Mouse (Mus musculus) brain, embryonic 18.5 days (tissue): ENCODE results near the gene Prpf31.

Experiments
- DNase-seq: peaks from one replicate; pipeline ENCODE4 v3.0.0-alpha.2; 2012; ENCODE audit warnings: low read depth, low spot score

Gene Prpf31

DNA sequence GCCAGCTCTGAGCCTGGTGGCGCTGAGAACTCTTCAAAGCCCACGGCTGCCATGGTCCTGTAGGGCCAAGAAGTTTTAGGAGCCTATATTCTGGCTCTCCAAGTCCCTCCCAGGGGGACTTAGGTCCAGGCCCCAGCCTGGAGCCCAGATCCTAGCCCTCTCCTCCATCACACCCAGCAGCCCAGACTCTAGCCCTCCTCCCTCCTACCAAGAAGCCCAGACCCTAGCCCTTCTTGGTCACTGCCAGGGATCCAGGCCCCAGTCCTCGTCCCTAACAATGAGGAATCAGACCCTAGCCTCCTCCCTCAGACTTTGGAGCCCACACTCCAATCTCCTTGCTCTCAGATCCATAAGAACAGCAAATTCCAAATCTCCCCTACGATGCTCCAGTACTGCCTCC, 755 bp upstream of the Prpf31 start:
- no peak for DNase-seq

DNA sequence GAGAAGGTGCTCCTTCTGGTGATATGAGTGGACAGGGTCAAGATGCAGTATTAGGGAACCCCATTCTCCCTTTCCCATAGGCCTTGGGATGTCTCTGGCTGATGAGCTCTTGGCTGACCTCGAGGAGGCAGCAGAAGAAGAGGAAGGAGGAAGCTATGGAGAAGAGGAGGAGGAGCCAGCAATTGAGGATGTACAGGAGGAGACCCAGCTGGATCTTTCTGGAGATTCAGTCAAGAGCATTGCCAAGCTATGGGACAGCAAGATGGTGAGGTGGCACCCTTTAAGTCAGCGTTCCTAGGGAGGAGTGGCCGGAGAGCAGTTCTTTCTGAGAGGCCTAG, 662 bp downstream of the Prpf31 start:
- no peak for DNase-seq

DNA sequence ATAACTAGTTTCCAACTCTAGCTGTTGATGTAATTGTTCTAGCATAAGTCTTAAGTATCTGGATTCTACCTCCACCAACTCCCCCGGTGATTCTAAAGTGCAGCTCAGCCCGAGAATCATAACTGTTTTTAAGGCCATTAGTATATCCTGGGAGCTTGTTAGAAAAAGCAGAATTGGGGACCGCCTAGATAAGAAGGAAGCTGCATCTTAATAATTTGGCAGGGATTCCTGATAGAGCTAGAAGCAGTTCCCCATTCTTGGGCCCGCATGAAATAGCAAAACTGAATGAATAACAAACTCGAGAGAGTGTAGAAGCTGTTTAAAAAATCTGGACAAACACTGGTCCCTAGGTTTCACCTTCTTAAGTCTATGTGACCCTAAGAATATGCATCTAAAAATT, 13.6 kb downstream of the Prpf31 start:
- DNase-seq = no peak

DNA sequence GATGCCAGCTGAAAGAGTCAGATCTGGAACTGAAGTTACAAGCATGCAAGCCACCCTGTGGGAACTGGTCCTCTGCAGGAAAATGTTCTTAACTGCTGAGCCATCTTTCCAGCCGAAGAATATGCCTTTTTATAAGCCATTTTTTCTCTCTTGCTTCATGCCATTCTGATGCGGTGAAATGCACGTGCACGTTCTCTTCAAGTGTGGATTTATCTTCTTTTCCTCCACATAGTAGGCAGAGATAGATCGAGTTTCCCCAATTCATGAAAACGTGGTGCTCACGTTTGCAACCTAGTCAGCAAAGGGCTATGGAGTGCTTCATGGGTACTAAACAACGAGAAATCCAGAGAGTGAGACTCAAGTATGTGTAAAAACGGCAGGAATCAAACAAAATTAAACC, 14.1 kb downstream of the Prpf31 start:
- no peak for DNase-seq

DNA sequence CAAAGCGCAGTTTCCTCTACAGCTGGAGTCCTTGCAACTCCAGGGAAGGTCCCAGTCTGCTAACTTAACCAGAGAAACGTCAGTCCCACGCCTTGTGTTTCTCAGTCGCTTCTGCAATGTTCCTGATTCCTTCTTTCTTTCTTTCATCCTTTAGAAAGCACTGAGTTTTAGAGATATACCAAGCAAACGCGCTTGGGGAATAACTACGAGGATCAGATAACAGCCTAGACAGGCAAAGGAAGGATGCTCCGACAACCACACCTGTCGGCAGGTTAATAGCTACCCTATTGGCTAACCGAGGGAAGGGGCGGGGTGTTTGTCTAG, 14.5 kb downstream of the Prpf31 start:
- DNase-seq = no peak

DNA sequence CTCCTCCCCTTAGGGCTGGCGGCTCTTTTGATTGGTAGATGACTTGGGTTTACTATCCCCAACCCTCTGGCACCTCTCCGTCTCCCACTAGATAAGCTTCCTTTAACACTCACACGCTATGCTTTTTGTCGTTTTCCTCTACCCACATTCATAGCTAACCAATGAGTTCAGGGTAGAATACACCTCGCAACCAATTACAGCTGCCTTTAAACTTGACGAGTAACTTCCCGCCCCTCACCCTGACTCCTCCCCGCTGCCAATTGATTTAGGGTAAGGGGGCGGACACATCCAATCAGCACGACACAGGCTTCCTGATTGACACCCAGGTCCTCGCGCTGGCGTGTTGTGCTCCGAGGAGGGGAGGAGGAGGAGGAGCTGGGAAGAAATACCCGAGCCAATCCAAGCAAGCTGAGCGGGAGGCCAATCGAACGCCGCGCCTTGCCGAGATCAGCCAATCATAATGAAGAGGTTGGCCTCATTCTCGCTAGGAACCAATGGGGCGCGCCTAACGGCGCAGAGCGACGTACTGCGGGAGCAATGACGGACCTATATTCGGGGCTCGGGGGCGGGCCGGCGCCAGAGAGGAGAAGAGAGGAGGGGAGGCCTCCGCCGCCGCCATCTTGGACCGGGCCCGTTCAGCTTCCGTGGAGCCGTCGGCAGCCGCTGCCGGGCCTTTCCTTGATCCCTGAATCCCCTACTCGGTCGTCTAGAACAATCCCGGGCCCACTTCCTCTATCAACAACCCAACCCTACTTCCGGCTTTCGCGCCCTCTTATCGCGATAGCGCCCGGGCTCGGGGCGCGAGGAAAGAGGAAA, 15.1 kb downstream of the Prpf31 start, which contains the start of gene Cnot3:
Cnot3 (plus strand) TSS at position 597 of the 816 bp plus-strand sequence.
- DNase-seq = peak; percentile 100

DNA sequence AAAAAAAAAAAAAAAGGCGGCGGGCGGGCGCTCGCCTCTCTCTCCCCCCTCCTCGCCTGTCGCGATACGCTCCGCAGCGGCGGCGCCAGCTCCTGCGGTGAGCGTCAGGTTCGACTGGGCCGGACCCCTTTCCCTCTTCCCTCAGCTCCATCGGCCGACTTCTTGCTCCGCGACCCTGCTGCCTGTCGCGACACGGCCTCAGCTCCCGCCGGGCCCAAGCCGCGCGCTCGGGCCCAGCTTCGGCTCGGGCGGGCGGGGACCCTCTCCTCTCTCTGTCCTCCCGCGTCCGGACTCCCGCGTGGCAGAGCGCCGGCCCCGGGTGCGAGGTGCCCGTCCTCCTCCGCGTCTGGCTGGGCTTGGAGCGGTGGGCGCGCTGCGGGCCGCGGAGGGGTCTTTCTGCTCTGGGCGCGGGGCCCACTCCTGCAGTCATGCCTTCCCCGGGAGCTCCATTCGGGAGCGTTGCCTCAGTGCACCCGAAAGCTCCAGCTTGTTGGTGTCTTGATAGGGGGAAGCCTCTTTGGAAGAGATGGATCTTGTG, 15.8 kb downstream of the Prpf31 start:
- DNase-seq = no peak

DNA sequence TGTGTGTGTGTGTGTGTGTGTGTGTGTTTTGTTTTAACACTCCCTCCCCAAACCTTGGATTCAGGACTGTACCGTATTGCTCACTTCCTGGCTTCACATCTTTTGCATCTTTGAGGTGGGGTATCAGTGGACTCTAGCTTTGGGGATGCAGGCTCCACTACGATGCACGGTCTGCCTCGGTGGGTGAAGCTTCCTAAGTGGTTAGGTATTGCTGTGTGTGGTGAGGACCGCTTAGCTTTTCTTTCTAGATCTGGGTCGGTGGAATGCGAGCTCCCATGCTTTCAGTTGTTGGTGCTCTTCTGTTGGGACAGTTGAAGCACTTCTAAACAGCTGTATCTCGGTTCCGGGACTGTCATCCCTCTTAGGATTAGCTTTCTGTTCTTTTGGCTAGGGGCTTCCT, 16.4 kb downstream of the Prpf31 start:
- no peak for DNase-seq

DNA sequence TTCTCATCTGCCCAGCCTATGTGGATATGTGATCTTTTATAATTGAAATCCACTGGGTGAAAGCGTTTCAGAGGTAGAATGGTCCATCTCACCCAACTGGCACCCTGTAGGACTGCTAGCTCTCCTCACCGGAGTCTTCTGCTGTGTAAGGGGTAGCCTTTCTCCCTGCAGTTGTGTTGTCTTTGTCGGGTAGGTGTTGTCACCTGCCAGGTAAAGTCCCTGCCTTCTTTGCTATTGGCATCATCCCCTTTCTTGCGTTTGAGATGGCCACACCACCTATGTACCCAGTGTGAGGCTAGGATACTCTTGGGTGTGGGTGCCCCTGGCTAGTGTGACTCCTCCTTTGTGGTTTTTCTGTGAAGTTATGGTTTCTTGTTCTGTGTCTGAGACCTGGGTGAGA, 16.9 kb downstream of the Prpf31 start:
- DNase-seq = no peak

DNA sequence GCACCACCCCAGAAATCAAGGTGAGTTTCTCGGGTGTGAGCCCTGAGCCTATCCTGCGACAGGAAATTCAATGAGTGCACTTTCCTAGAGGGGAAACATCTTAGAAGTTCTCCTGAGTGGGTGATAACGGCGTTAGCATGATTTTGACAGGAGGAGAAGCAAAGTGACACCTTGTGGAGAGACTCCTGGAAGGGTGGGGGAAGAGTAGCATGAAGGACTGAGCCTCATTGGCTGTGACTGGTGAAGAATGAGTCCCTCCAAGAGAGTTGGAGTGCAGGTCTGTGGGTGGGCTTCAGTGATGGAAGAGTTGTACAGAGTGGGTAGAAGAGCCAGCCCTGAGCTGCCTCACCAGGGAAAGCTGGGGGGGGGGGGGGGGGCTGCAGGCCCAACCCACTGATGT, 27.2 kb downstream of the Prpf31 start:
- DNase-seq = no peak

DNA sequence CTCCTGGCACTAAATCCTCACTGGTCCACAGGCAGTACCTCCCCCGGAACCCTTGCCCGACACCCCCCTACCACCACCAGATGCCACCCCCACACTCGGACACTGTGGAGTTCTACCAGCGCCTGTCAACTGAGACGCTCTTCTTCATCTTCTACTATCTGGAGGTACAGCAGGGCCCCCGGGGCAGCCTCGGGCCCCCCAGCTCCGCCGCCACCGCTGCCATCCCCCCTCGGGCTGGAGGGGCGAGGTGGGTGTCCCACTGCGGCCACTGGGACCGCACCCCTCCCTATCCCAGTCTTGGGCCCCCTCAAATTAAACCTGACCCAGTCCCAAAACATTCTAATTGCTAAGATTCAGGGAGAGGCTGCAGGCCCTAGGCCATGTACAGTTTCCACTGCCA, 28.8 kb downstream of the Prpf31 start:
- DNase-seq = no peak

DNA sequence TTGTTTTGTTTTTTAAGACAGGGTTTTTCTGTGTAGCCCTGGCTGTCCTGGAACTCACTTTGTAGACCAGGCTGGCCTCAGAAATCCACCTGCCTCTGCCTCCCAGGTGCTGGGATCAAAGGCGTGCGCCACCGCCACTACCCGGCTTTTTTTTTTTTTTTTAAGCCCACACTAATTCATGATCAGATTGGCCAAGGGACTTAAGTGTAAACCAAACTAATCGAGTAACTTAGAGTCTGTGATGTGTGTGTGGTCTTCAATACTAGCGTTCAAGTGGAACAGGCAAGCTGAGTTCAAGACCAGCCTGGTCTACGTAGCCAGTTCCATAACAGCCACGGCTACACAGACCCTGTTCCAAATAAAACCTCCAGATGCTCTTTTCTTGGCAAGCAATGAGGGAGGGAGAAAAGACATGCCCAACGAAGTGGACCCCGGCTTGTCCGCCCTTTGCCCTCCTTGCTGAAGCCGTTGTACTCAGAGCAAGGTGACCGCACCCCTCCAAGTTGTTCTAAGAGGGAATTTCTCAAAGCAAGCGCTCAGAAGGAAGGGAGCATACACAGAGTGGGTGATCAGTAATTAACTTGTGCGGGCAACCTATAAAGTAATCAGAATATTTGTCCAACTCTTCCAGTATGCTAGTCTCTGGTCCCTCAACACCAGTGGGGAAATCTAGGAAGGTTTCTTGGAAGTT, 34.9 kb downstream of the Prpf31 start:
- DNase-seq = no peak

DNA sequence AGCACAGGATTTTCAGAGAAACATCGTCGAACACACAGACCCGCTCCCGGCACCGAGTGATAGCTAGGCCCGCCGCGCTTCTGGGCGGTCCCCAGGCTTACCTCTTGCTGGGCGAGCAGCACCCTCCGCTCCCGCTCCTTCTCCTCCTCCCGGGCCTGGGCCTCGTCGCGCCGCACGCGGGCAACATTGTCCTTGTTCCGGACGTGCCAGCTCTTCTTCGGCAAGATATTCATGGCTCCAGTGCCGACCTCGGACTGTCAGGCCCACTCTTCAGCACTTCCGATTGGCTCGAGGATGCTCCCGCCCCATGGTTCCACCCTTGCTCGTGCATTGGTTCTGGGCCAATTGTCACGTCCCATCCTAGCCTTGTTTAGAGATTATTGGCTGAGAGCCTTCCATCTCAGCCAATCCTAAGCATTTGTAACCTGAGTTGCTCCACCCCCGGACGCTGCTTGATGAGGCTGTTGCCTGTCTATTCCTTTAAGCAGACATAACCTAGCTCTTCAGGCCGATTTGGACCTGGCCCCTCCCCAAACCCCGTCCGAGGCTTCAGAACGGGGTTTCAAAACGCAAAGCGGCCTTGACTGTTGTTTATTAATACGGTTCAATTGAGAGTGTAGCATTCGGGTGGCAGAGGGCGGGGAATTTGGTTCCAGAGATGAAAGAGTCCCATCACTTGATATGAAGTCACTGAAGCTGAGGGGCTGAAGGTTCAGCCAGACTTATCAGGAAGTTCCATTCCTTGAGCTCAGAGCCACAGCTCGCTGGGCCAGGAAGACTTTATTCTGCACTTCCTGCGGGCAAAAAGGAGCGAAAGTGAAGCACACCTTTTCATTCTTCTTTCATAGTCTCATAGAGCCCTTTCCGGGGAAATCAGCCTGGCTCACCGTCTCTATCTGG, 35.7 kb downstream of the Prpf31 start, which contains the start of gene Leng1:
Leng1 (minus strand) TSS at position 626 of the 900 bp plus-strand sequence.
- peak; percentile 98 for DNase-seq

DNA sequence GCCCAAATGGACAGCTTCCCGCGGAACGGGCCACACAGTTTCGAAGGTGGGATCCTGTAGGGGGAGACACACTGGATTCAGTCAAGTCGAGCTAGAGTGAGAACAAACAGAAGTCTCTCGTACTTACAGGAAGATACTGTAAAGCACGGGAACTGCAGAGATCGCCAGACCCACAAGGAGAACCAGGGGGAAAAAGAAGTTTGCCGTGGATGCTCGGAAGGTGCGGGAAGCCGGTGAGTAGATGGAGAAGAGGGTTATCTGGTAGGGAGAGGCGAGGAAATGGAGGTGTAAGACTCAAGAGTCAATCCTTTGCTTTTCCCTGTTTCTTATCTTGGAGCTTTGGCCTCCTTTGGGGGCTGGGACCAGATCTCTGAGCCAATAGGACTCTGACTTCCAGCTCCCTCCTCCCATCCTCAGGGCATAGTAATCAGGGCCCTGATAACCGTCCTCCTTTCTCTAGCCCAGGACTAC, 37.2 kb downstream of the Prpf31 start:
- no peak for DNase-seq

DNA sequence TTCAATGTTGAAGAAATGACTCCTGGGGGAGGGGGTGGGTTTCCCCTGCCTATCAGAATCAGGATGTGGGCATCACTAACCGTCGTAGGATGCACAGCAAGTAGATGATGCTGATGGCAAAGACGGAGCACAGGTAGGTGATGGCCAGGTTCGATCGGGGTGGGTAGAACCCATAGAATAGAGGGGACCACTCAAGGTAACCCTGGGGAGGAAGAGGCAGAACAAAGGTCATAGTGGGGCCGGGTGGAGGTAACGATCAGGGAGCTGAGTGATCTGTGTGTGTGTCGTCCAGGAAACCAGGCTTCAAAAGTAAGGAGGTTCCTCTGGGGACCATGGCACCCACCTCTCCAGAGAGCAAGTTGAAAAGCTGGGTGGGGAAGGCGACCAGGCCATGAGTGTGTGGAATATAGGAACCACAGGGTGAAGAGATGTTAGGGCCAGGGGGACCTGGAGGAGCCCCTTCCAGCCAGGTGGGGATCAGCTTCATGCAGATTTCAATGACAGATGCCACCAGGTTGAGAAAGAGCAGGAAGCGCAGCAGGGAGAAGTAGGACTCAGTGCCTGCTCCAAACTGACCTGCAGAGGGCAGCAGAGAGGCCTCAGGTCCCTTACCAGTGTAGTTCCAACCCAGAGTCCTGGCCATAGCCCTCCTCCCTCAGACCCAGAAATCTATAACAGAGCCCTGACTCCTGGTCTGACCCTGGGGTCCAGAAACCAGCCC, 44.9 kb downstream of the Prpf31 start:
- no peak for DNase-seq

DNA sequence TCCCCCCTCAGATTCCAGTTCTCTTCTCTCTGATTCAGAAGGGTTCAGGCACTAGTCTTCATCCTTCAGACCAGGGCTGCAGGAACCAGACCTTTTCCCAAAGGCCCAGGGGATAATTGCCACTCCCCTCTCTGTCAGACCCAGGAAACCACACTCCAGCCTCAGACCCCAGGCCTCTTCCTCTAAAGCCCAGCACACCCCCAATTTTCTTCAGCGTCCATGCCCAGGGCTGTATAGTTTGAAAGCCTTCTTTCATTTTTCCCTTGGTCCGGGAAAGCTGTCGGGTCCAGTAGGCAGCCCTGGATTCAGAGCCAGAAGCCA, 45.4 kb downstream of the Prpf31 start:
- no peak for DNase-seq

DNA sequence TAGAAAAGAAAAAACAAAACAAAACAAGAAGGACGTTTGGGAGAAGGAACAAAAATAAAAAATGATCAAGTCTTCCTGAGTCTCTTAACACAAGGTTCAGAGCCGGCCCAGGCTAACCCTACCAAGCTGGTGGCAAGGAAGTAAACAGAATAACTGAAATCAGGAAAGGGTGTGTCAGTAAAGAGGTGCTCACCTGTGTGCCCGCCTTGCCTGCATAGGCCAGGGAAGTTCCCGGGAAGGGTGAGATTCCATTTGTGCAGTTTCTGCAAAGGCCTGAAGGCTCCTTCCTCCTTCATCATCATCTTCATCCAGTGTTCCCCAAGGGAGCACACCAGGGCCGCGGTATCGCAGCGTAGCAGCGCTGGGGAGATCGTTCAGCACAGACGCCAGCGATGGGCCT, 46.6 kb downstream of the Prpf31 start:
- DNase-seq = no peak

DNA sequence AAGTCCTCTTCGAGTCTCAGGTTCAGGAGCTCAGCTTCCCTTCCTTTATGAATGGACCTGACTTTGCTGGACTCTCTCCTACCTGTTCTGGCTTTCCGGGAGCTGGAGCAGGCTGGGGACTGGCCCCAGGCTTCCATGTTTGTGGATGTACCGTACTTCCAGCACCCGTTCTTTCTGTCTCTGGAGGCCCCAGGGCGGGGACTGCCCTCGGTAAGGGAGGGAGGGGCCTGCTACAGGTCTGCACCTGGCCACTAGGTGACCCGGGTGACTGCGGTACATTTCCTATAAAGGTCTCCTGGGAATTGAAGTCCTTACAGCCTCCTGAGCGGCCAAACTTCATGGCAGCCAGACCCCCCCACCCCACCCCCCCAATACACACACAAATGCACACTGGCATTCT, 47.6 kb downstream of the Prpf31 start, which contains the start of gene Tmc4:
Tmc4 (minus strand) TSS at position 212 of the 400 bp plus-strand sequence.
- DNase-seq = no peak

DNA sequence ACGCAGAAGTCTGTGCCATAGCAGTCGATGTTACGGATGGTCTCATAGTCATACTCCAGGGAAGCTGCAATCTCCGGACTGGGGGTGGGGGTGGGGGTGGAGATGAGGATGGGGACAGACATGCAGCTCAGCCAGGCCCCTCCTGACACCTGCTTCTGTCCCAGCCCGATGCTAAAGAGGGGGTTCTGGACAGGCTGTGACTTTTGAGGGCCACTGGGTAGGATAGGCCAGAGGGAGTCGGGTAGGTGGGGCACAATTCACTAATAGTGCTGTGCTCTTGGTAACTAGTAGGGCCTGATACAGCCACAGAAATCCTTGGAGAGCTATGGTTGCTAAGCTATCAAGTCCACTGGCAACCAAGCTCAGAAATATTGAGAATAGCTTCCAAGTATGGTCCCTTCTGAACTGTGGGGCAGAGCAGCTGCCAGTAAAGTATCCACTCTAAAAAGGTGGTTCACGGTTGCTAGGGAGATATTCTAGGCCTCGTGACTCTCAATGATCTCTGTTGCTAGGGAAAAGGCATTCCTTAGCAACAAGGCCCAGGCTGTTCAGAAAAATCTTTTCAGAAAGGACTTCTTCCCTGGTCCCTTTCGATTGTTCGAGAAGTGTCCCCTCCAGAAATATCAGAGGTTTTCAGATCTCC, 54.2 kb downstream of the Prpf31 start:
- DNase-seq = no peak

DNA sequence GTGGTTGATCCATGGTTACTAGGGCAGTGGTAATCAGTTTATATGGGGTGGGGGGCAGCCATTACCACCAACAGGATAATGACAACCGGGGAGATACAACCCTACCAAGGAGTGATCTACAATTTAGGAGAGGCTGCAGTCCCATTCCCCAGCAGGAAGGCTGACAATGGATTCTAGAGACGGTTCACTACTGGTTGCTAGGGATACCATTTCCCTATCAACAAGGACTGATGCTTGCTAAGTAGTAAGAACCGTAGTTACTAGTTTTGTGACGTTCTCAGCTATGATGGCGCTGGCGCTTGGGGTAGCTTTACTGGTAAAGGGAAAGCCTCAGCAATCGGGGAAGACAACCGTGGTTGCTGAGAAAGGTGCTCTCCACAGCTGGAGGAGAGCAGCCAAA, 54.9 kb downstream of the Prpf31 start:
- DNase-seq = no peak
